Mouse (Mus musculus) embryonic facial prominence, embryonic 12.5 days (tissue): ENCODE data around the gene Gal3st2c. TPM values are rescaled to one million over a fixed set of nuclear protein-coding genes. Genes with fewer than 3 reads are reported as not detected.
"Not testable (repeated sequence)": the region's sequence is repeated elsewhere in the genome, so short reads cannot be mapped to it uniquely, and the experiment has no call there.

Experiments used
- ATAC-seq: fragments of 200-750 bp; cut with Nextera tagmentation; 2 replicates; pipeline ENCODE4 v1.8.0; 2017; ENCODE audit not compliant: insufficient number of reproducible peaks, insufficient read depth, low FRiP score, low TSS enrichment
- H3K27ac ChIP-seq: fragments of 300-500 bp; sonication (generic); 2 replicates; pipeline ENCODE4 v1.5.1; 2016; ENCODE audit warnings: mild to moderate bottlenecking
- H3K27me3 ChIP-seq: fragments of 300-500 bp; sonication (generic); 2 replicates; pipeline ENCODE4 v1.6.1; 2016; ENCODE audit warnings: mild to moderate bottlenecking, moderate library complexity
- H3K36me3 ChIP-seq: fragments of 300-500 bp; sonication (generic); 2 replicates; pipeline ENCODE4 v1.6.1; 2016; ENCODE audit warnings: mild to moderate bottlenecking
- H3K4me1 ChIP-seq: fragments of 300-500 bp; sonication (generic); 2 replicates; pipeline ENCODE4 v1.6.1; 2016
- H3K4me2 ChIP-seq: fragments of 300-500 bp; sonication (generic); replicated peaks from 2 replicates; pipeline ENCODE4 v1.6.1; 2016; ENCODE audit warnings: mild to moderate bottlenecking, moderate library complexity
- H3K4me3 ChIP-seq: fragments of 300-500 bp; sonication (generic); 2 replicates; pipeline ENCODE4 v1.5.1; 2016; ENCODE audit warnings: mild to moderate bottlenecking
- H3K9ac ChIP-seq: fragments of 300-500 bp; sonication (generic); 2 replicates; pipeline ENCODE4 v1.6.1; 2016; ENCODE audit warnings: mild to moderate bottlenecking, moderate library complexity
- H3K9me3 ChIP-seq: fragments of 300-500 bp; sonication (generic); 2 replicates; pipeline ENCODE4 v1.6.1; 2016; ENCODE audit warnings: mild to moderate bottlenecking, moderate library complexity
- WGBS: fragments of 180-500 bp; shearing (Covaris S2); methylation state at CpG from one replicate; pipeline ENCODE4 v1.1.7; 2016; 5-methylcytosine and 5-hydroxymethylcytosine counted together
- polyA plus RNA-seq: library from polyadenylated mRNA; unstranded; fragments of >200 nt; fragmentation: Nextera tagmentation; extraction: Ambion mirVana; gene quantifications from 2 replicates; pipeline ENCODE4 v1.2.1, GENCODE M21; 2016

The Gal3st2c gene
- polyA plus RNA-seq: not detected in 2 replicates

- 87% methylated on average over 7 of the region's 8 CpGs for WGBS
- not testable (repeated sequence) for ATAC-seq, H3K9ac ChIP-seq, H3K4me3 ChIP-seq, H3K4me1 ChIP-seq, H3K9me3 ChIP-seq, H3K4me2 ChIP-seq, H3K27ac ChIP-seq, H3K27me3 ChIP-seq, H3K36me3 ChIP-seq
These were observed at the start of gene Gal3st2c for GRCm38 (mm10) chr1:93990209-93990608. Gal3st2c (plus strand) TSS chr1:93990509.

- not testable (repeated sequence) for ATAC-seq, H3K9ac ChIP-seq, H3K27me3 ChIP-seq, H3K27ac ChIP-seq, H3K4me3 ChIP-seq, H3K4me1 ChIP-seq, H3K36me3 ChIP-seq, H3K4me2 ChIP-seq, H3K9me3 ChIP-seq
- WGBS: no CpG with 5 or more reads among the region's 11 CpGs
These were observed 41.2 kb upstream of the Gal3st2c start for GRCm38 (mm10) chr1:93949087-93949486.

GRCm38 (mm10) chr1:93966489-93966888 is 23.8 kb upstream of the Gal3st2c start:
- H3K4me2 ChIP-seq, H3K4me1 ChIP-seq, H3K9ac ChIP-seq, H3K36me3 ChIP-seq, H3K9me3 ChIP-seq, H3K4me3 ChIP-seq, H3K27me3 ChIP-seq, ATAC-seq, H3K27ac ChIP-seq: not testable (repeated sequence)
- no CpG with 5 or more reads among the region's 1 CpGs for WGBS

GRCm38 (mm10) chr1:93970380-93970779 is 19.9 kb upstream of the Gal3st2c start:
- H3K4me1 ChIP-seq, H3K9ac ChIP-seq: not testable (repeated sequence)
- 60% methylated on average over 5 of the region's 5 CpGs for WGBS

GRCm38 (mm10) chr1:93970797-93971196 is 19.5 kb upstream of the Gal3st2c start:
- H3K36me3 ChIP-seq, ATAC-seq, H3K4me1 ChIP-seq, H3K4me2 ChIP-seq, H3K4me3 ChIP-seq, H3K9ac ChIP-seq, H3K27ac ChIP-seq, H3K27me3 ChIP-seq, H3K9me3 ChIP-seq: not testable (repeated sequence)
- no CpG with 5 or more reads among the region's 4 CpGs for WGBS

More at GRCm38 (mm10) chr1:93970380-93970779, 19.9 kb upstream of the Gal3st2c start:
- not testable (repeated sequence) for H3K9me3 ChIP-seq, H3K4me2 ChIP-seq, H3K27ac ChIP-seq, ATAC-seq, H3K4me3 ChIP-seq, H3K36me3 ChIP-seq, H3K27me3 ChIP-seq

- H3K4me1 ChIP-seq, H3K27ac ChIP-seq, H3K9me3 ChIP-seq, H3K4me2 ChIP-seq, H3K4me3 ChIP-seq, H3K27me3 ChIP-seq, ATAC-seq, H3K9ac ChIP-seq, H3K36me3 ChIP-seq: not testable (repeated sequence)
- WGBS: 80% methylated on average over 1 of the region's 4 CpGs
These were observed 14.5 kb upstream of the Gal3st2c start for GRCm38 (mm10) chr1:93975764-93976163.

GRCm38 (mm10) chr1:93978287-93978686 is 12.0 kb upstream of the Gal3st2c start:
- ATAC-seq, H3K4me3 ChIP-seq, H3K27ac ChIP-seq, H3K4me1 ChIP-seq, H3K9me3 ChIP-seq, H3K4me2 ChIP-seq, H3K36me3 ChIP-seq, H3K27me3 ChIP-seq, H3K9ac ChIP-seq: not testable (repeated sequence)
- WGBS: no CpG with 5 or more reads among the region's 7 CpGs

- H3K4me1 ChIP-seq, H3K4me2 ChIP-seq, ATAC-seq, H3K36me3 ChIP-seq, H3K4me3 ChIP-seq, H3K27me3 ChIP-seq, H3K9me3 ChIP-seq, H3K9ac ChIP-seq, H3K27ac ChIP-seq: not testable (repeated sequence)
- WGBS: 20% methylated on average over 1 of the region's 2 CpGs
These were observed 9.4 kb upstream of the Gal3st2c start for GRCm38 (mm10) chr1:93980932-93981331.

- H3K36me3 ChIP-seq: no peaks in the 10 kb centered on the region
- 91% methylated on average over 3 of the region's 3 CpGs for WGBS
- H3K9ac ChIP-seq: no peak overlapping the region
These were observed 4.1 kb upstream of the Gal3st2c start for GRCm38 (mm10) chr1:93986167-93986566.

GRCm38 (mm10) chr1:93988786-93989185 is 1.5 kb upstream of the Gal3st2c start:
- WGBS: 66% methylated on average over 3 of the region's 3 CpGs
- Histone ChIP-seq H3K9ac (no peak overlapping the region), H3K4me1 (no peaks in the 10 kb centered on the region), H3K27ac (no peak overlapping the region), H3K4me3 (no peak overlapping the region), H3K27me3 (no peaks in the 10 kb centered on the region), H3K36me3 (no peaks in the 10 kb centered on the region), H3K9me3 (no peaks in the 10 kb centered on the region), H3K4me2 (no peak overlapping the region)
- ATAC-seq: no peak

More at GRCm38 (mm10) chr1:93986167-93986566, 4.1 kb upstream of the Gal3st2c start:
- H3K4me1 ChIP-seq: no peaks in the 10 kb centered on the region
- no peak overlapping the region for H3K4me3 ChIP-seq
- no peak for ATAC-seq
- no peak overlapping the region for H3K4me2 ChIP-seq
- H3K9me3 ChIP-seq: no peaks in the 10 kb centered on the region
- no peaks in the 10 kb centered on the region for H3K27me3 ChIP-seq
- no peak overlapping the region for H3K27ac ChIP-seq

- not testable (repeated sequence) for H3K36me3 ChIP-seq, ATAC-seq, H3K4me3 ChIP-seq, H3K4me2 ChIP-seq, H3K9ac ChIP-seq, H3K9me3 ChIP-seq, H3K27ac ChIP-seq, H3K27me3 ChIP-seq, H3K4me1 ChIP-seq
- WGBS: 72% methylated on average over 2 of the region's 2 CpGs
These were observed 759 bp downstream of the Gal3st2c start for GRCm38 (mm10) chr1:93991068-93991467.

GRCm38 (mm10) chr1:93991491-93991890 is 1.2 kb downstream of the Gal3st2c start:
- H3K4me3 ChIP-seq, H3K9me3 ChIP-seq, ATAC-seq, H3K27ac ChIP-seq, H3K27me3 ChIP-seq, H3K4me2 ChIP-seq, H3K4me1 ChIP-seq, H3K36me3 ChIP-seq, H3K9ac ChIP-seq: not testable (repeated sequence)
- WGBS: 84% methylated on average over 3 of the region's 3 CpGs

- Histone ChIP-seq H3K27ac (no peak overlapping the region), H3K4me1 (no peaks in the 10 kb centered on the region), H3K4me3 (no peak overlapping the region), H3K27me3 (no peaks in the 10 kb centered on the region), H3K9me3 (no peaks in the 10 kb centered on the region), H3K4me2 (no peak overlapping the region), H3K36me3 (no peaks in the 10 kb centered on the region), H3K9ac (no peak overlapping the region)
- no peak for ATAC-seq
- WGBS: 89% methylated on average over 2 of the region's 2 CpGs
These were observed 10.7 kb downstream of the Gal3st2c start for GRCm38 (mm10) chr1:94001023-94001422.
